Mouse (Mus musculus) midbrain, embryonic 15.5 days (tissue): Measurements from ENCODE around the gene Inip. TPM values are rescaled to one million over a fixed set of nuclear protein-coding genes. Genes with fewer than 3 reads are reported as not detected.
"Not testable (repeated sequence)": the region's sequence is repeated elsewhere in the genome, so short reads cannot be mapped to it uniquely, and the experiment has no call there.

ENCODE experiments used
- ATAC-seq: fragments of 200-750 bp; cut with Nextera tagmentation; replicated peaks from 2 replicates; pipeline ENCODE4 v1.8.0; 2017; ENCODE audit warnings: moderate TSS enrichment
- H3K27ac ChIP-seq: fragments of 300-500 bp; sonication (generic); 2 replicates; pipeline ENCODE4 v1.5.1; 2015; ENCODE audit warnings: mild to moderate bottlenecking, inconsistent platforms
- H3K27me3 ChIP-seq: fragments of 300-500 bp; sonication (generic); replicated peaks from 2 replicates; pipeline ENCODE4 v1.6.1; 2015; ENCODE audit warnings: inconsistent platforms
- H3K36me3 ChIP-seq: fragments of 300-500 bp; sonication (generic); replicated peaks from 2 replicates; pipeline ENCODE4 v1.6.1; 2015; ENCODE audit warnings: inconsistent platforms
- H3K4me1 ChIP-seq: fragments of 300-500 bp; sonication (generic); 2 replicates; pipeline ENCODE4 v1.6.1; 2015; ENCODE audit warnings: inconsistent platforms
- H3K4me2 ChIP-seq: fragments of 300-500 bp; sonication (generic); 2 replicates; pipeline ENCODE4 v1.6.1; 2015; ENCODE audit warnings: inconsistent platforms, mild to moderate bottlenecking, moderate library complexity
- H3K4me3 ChIP-seq: fragments of 300-500 bp; sonication (generic); 2 replicates; pipeline ENCODE4 v1.5.1; 2015; ENCODE audit warnings: mild to moderate bottlenecking, inconsistent platforms
- H3K9ac ChIP-seq: fragments of 300-500 bp; sonication (generic); 2 replicates; pipeline ENCODE4 v1.6.1; 2015; ENCODE audit warnings: mild to moderate bottlenecking, inconsistent platforms
- H3K9me3 ChIP-seq: fragments of 300-500 bp; sonication (generic); 2 replicates; pipeline ENCODE4 v1.6.1; 2016; ENCODE audit warnings: inconsistent platforms
- WGBS: fragments of 180-500 bp; shearing (Covaris S2); methylation state at CpG from one replicate; pipeline ENCODE4 v1.1.7; 2015; ENCODE audit warnings: mixed read lengths; 5-methylcytosine and 5-hydroxymethylcytosine counted together
- polyA plus RNA-seq: library from polyadenylated mRNA; unstranded; fragments of >200 nt; fragmentation: Nextera tagmentation; extraction: Ambion mirVana; gene quantifications from 2 replicates; pipeline ENCODE4 v1.2.1, GENCODE M21; 2015

The Inip gene
- polyA plus RNA-seq, 1 experiment from 2014 or later = 61.4 TPM

DNA sequence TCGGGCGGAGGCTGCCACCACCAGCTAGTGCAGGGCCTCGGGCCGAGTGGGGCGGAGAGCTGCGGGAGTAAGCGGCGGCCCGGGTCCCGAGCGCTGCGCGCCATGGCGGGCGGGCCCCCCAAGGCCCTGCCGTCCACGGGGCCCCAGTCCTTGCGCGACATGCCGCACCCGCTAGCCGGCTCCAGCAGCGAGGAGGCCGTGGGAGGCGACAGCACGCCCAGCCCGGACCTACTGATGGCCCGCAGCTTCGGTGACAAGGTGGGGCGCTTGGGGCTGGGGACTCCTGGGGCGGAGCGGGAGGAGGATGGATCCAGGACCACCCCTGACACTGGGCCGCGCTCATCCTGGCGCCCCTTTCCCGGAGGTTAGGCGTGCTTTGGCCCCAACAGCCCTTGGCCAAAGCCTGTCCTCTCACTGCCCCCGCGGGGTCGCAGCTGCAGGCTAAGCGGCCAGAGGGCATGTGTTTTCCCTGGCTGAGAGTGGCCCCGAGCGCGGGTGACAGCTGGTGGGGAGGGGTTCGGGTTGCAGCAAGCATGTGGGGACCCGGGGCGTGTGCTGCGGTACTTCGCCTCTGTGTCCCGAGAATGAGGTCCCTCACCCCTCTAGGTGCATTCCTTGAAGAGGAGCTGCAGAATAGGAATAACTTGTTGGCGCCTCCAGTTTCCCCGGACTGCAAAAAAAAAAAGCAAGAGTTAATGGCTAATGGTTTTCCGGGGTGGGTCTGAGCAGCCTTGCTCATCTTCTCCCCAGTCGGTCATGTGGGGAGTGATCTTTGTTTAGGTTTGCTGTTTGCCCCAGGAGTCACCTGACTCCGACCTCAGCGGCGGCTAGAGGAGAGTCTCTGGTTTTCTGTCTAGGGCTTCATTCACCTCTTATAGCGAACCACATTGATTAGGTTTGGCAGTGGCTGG is 4.8 kb upstream of the Inip start:
- peak overlapping the region; percentile 91 for H3K4me2 ChIP-seq
- H3K27me3 ChIP-seq = no peaks in the 10 kb centered on the region
- ATAC-seq = peak; percentile 88
- WGBS = under 1% methylated on average over 47 of the region's 58 CpGs
- peak overlapping the region; percentile 85 for H3K9ac ChIP-seq
- peaks cover 24% of the 10 kb centered on the region for H3K4me1 ChIP-seq
- H3K4me3 ChIP-seq = peak overlapping the region; percentile 73
- peak overlapping the region; percentile 80 for H3K27ac ChIP-seq
- H3K36me3 ChIP-seq = no peaks in the 10 kb centered on the region
- H3K9me3 ChIP-seq = no peaks in the 10 kb centered on the region

GRCm38 (mm10) chr4:59805181-59805967 is 4.0 kb upstream of the Inip start, which contains the start of gene Snx30:
Gene Snx30 (plus strand): TSS chr4:59805840.
- 2% methylated on average over 41 of the region's 45 CpGs for WGBS

DNA sequence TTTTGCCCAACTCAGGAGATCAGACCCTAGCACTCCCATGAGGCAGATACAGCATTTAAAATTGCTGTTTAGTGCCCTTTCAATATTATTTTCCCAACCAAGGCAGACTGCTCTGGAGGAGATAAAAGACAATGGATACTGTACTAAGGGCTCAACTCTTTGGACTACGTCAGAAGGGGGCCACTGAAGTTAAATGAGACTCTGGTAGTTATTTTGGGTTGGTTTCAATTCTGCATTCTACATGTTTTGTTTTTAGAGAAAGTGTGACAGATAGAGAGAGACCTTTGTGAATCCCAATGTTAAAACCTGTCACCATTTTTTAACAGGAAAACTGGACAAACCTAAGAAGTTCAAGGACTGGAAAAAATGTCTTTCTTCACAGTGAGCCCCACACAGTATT is 3.4 kb upstream of the Inip start:
- WGBS = 84% methylated on average over 1 of the region's 1 CpGs
- no peaks in the 10 kb centered on the region for H3K36me3 ChIP-seq
- H3K4me2 ChIP-seq = peak overlapping the region; percentile 91
- H3K4me3 ChIP-seq = peak overlapping the region; percentile 73
- H3K9me3 ChIP-seq = no peaks in the 10 kb centered on the region
- no peak for ATAC-seq
- no peaks in the 10 kb centered on the region for H3K27me3 ChIP-seq
- H3K4me1 ChIP-seq = peaks cover 24% of the 10 kb centered on the region
- H3K9ac ChIP-seq = peak overlapping the region; percentile 85; the same call in 1 of the 2 replicates
- peak overlapping the region; percentile 80; the same call in 1 of the 2 replicates for H3K27ac ChIP-seq

More at GRCm38 (mm10) chr4:59805181-59805967, 4.0 kb upstream of the Inip start, which contains the start of gene Snx30:
- Histone ChIP-seq H3K9ac (peak within 1 kb of the TSS; percentile 85), H3K4me2 (peak within 1 kb of the TSS; percentile 91), H3K4me1 (peaks cover 24% of the 10 kb centered on the region), H3K9me3 (no peaks in the 10 kb centered on the region), H3K4me3 (peak within 1 kb of the TSS; percentile 73), H3K27ac (peak within 1 kb of the TSS; percentile 80), H3K27me3 (no peaks in the 10 kb centered on the region), H3K36me3 (no peaks in the 10 kb centered on the region)
- ATAC-seq = peak; percentile 94

DNA sequence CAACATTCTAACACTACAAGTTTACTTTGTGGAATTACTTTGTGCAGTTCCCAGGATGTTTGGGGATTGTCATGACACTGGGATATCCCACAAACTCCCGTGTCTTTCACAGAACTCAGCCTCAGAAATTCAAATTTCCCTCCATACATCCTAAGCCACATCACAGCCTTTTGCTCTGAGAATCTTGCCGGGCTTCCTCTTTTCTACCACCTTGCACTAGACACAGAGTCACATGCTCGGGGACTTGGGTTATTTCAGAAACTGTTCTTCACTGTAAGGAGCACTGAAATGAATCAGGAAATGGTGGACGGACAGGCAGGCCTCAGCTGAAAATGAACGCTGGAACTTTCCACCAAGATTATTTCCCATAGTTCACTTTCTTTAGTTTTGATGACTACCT is 2.0 kb upstream of the Inip start:
- no peak overlapping the region for H3K4me2 ChIP-seq
- no peaks in the 10 kb centered on the region for H3K9me3 ChIP-seq
- ATAC-seq = no peak
- no peak overlapping the region for H3K9ac ChIP-seq
- no peak overlapping the region for H3K27ac ChIP-seq
- H3K4me3 ChIP-seq = no peak overlapping the region
- WGBS = 78% methylated on average over 5 of the region's 5 CpGs
- no peaks in the 10 kb centered on the region for H3K36me3 ChIP-seq
- no peaks in the 10 kb centered on the region for H3K27me3 ChIP-seq
- peaks cover 21% of the 10 kb centered on the region for H3K4me1 ChIP-seq

DNA sequence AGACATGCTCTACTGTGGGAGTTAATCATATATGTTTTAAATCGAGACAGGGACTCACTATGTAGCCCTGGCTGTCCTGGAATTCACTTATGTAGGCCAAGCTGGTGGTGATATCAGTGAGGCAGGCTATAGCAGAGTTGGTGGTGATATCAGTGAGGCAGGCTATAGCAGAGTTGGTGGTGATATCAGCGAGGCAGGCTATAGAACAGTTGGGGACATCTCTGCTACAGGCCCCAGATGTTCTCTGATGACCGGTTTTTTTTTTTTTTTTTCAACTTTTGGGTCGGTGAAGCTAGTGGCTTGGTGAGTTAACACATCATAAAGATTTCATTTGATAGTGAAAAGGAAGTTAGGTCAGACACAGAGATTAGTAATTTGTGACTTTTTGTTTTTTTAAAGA is 1.4 kb upstream of the Inip start:
- Histone ChIP-seq H3K4me2 (no peak overlapping the region), H3K36me3 (no peaks in the 10 kb centered on the region), H3K9ac (no peak overlapping the region), H3K4me3 (no peak overlapping the region), H3K4me1 (peaks cover 17% of the 10 kb centered on the region), H3K9me3 (no peaks in the 10 kb centered on the region), H3K27me3 (no peaks in the 10 kb centered on the region), H3K27ac (no peak overlapping the region)
- ATAC-seq = no peak
- 83% methylated on average over 4 of the region's 4 CpGs for WGBS

DNA sequence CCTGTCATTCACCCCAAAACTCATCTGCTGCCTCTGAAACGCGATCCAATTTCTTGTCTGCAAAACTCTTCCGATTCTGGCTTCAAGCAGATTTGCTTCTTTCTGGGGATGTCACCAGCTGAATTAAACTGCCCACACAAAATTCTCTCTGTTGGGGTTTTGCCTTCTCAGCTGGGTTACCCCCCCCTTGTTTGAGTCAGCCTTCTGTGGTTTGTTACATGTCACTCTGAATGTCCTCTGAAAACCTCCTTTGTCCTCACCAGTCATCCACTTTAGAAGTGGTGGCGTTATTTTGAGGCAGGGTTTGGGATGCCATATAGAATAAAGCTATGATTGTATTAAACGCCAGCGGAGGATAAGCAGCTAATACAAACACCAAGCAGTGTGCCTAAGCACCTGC is 718 bp upstream of the Inip start:
- H3K9ac ChIP-seq = no peak overlapping the region
- H3K9me3 ChIP-seq = no peaks in the 10 kb centered on the region
- WGBS = 74% methylated on average over 6 of the region's 6 CpGs
- no peak overlapping the region for H3K4me3 ChIP-seq
- H3K27me3 ChIP-seq = no peaks in the 10 kb centered on the region
- peaks cover 10% of the 10 kb centered on the region for H3K4me1 ChIP-seq
- no peak overlapping the region for H3K27ac ChIP-seq
- no peak for ATAC-seq
- H3K36me3 ChIP-seq = no peaks in the 10 kb centered on the region
- no peak overlapping the region for H3K4me2 ChIP-seq

DNA sequence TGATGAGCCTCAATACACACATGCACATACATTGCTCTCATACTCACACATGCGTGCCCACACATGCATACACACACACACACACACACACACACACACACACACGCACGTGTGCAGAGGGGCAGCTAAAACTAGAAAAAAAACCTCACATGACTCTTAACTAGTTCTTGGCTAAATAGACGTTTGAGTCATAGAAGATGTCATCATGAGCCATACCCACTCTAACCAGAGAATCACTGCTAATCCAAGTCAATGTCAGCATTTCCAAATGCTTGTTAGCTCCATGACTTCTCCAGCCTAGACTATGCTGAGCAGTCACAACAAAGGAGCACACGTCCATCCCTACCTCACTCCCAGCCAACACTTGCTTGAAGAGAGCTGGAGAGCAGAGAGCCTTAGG is 1.2 kb downstream of the Inip start:
- ATAC-seq = no peak
- Histone ChIP-seq H3K36me3 (no peaks in the 10 kb centered on the region), H3K4me2 (no peak overlapping the region), H3K27me3 (no peaks in the 10 kb centered on the region), H3K4me1 (peaks cover 3% of the 10 kb centered on the region; the same call in 1 of the 2 replicates), H3K9ac (no peak overlapping the region), H3K4me3 (no peak overlapping the region), H3K9me3 (no peaks in the 10 kb centered on the region), H3K27ac (no peak overlapping the region)
- WGBS = 87% methylated on average over 5 of the region's 5 CpGs

DNA sequence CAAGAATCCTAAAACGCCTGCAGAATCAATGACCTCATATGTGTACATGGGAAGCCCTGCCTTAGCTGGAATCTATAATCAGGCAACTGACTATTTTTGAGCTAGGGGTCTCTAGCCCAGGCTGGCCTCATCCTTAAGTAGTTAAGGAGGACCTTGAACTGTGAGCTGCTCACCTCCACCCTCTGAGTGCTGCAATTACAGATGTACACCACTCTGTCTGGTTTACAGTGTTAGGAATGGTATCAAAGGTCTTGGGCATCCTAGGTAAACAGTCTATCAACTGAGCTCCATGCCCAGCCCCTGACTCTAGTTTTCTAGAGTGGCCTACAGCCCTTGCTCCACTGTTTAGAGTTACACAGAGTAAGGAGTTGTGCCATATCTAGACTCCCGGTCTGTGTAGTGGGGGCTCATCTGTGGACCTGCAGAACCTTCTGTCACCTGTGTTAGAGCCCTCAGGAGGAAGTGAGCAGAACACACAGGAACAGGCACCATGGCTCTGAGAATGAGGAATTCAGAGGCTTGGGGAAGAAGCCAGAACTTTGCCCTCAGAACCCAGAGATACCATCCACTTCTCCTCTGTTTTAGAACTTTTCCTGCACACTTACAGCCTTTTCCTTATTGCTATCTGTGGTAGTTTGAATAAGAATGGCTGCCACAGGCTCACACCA is 5.5 kb downstream of the Inip start:
- Histone ChIP-seq H3K36me3 (no peaks in the 10 kb centered on the region), H3K27ac (no peak overlapping the region), H3K27me3 (no peaks in the 10 kb centered on the region), H3K4me3 (no peak overlapping the region), H3K4me1 (no peaks in the 10 kb centered on the region), H3K9ac (no peak overlapping the region), H3K4me2 (no peak overlapping the region), H3K9me3 (no peaks in the 10 kb centered on the region)
- 83% methylated on average over 2 of the region's 2 CpGs for WGBS
- ATAC-seq = no peak

DNA sequence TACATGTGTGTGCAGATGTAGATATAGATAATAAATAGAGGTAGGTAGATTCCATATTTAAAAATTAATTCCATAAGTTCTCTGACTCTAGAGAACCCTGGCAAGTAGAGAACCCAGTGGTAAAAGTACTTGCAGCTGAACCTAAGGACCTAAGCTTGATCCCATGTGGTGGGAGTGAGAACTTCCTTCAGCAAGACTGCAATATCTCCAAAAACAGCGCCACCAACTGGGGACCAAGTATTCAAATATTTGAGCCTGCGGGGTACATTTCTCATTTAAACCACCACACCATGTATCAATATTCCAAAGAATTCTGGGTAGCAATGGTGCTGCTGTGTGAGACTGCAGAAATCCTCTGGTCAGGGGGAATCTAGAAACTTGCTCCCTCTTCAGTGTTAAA is 7.3 kb downstream of the Inip start:
- no peaks in the 10 kb centered on the region for H3K36me3 ChIP-seq
- no peaks in the 10 kb centered on the region for H3K9me3 ChIP-seq
- no peaks in the 10 kb centered on the region for H3K27me3 ChIP-seq
- no peaks in the 10 kb centered on the region for H3K4me1 ChIP-seq
- H3K4me3 ChIP-seq = no peak overlapping the region
- H3K4me2 ChIP-seq = no peak overlapping the region
- ATAC-seq = no peak
- 73% methylated on average over 2 of the region's 2 CpGs for WGBS
- no peak overlapping the region for H3K9ac ChIP-seq
- H3K27ac ChIP-seq = no peak overlapping the region

- H3K9ac ChIP-seq, H3K4me2 ChIP-seq, H3K27ac ChIP-seq, ATAC-seq, H3K4me3 ChIP-seq, H3K27me3 ChIP-seq, H3K9me3 ChIP-seq, H3K4me1 ChIP-seq, H3K36me3 ChIP-seq: not testable (repeated sequence)
- 91% methylated on average over 2 of the region's 2 CpGs for WGBS
These were observed 7.8 kb downstream of the Inip start for GRCm38 (mm10) chr4:59793626-59794025.

DNA sequence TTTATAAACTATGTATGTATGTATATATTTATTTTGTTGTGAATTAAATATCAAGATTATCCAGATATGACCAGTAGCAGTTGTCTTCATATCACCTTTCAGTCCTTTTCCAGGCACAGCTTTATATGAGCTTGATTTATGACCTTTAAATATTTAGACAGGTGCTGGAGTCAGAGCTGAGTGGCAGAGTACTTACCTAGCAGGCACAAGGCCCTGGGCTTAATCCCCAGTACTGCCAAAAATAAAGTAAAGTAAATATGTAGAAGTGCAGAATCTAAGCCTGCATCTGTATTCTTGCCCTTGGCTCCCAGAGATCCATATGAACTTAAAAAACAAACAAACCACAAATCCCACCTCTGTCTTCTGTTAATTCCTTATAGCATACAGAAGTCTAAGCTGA is 12.4 kb downstream of the Inip start:
- H3K4me2 ChIP-seq = no peak overlapping the region
- H3K4me1 ChIP-seq = no peaks in the 10 kb centered on the region
- no peak for ATAC-seq
- H3K9ac ChIP-seq = no peak overlapping the region
- H3K27me3 ChIP-seq = no peaks in the 10 kb centered on the region
- no peaks in the 10 kb centered on the region for H3K9me3 ChIP-seq
- no peaks in the 10 kb centered on the region for H3K36me3 ChIP-seq
- H3K4me3 ChIP-seq = no peak overlapping the region
- no peak overlapping the region for H3K27ac ChIP-seq

DNA sequence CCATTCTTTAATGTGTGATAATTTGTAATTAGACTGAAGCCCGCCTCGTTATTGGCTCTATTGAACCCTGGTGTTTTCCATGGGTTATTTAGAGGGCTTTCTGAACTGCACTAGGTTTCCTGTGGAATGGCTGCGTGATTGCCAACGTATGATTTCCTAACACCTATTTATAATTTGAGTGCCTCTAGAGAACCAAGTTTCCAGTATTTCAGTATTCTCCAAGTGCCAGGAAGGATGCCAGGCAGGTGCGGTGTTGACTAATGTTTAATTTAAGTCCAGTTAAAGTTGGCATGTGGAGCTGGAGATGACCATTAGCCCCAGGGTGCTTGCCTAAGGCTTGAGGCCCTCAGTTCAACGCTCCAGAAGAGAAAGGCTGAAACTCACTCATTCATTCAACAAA is 14.3 kb downstream of the Inip start:
- no peak for ATAC-seq
- H3K4me3 ChIP-seq = no peak overlapping the region
- no peaks in the 10 kb centered on the region for H3K36me3 ChIP-seq
- no peaks in the 10 kb centered on the region for H3K27me3 ChIP-seq
- H3K4me2 ChIP-seq = no peak overlapping the region
- H3K9me3 ChIP-seq = no peaks in the 10 kb centered on the region
- peaks cover 8% of the 10 kb centered on the region for H3K4me1 ChIP-seq
- 61% methylated on average over 6 of the region's 6 CpGs for WGBS
- no peak overlapping the region for H3K9ac ChIP-seq
- no peak overlapping the region for H3K27ac ChIP-seq
